Mouse (Mus musculus) midbrain, embryonic 16.5 days (tissue): ENCODE data around the gene Gm20388. TPM values are rescaled to one million over a fixed set of nuclear protein-coding genes. Genes with fewer than 3 reads are reported as not detected.

Source experiments
- ATAC-seq: fragments of 200-750 bp; cut with Nextera tagmentation; 2 replicates; pipeline ENCODE4 v1.8.0; 2017; ENCODE audit warnings: moderate TSS enrichment
- H3K27ac ChIP-seq: fragments of 300-500 bp; sonication (generic); 2 replicates; pipeline ENCODE4 v1.5.1; 2014; ENCODE audit warnings: mild to moderate bottlenecking, low read length, mixed read lengths
- H3K27me3 ChIP-seq: fragments of 300-500 bp; sonication (generic); 2 replicates; pipeline ENCODE4 v1.6.1; 2014; ENCODE audit warnings: low read depth, low read length, mixed read lengths; ENCODE audit not compliant: control insufficient read depth, insufficient read depth
- H3K36me3 ChIP-seq: fragments of 300-500 bp; sonication (generic); 2 replicates; pipeline ENCODE4 v1.6.1; 2014; ENCODE audit warnings: mild to moderate bottlenecking, low read length, moderate library complexity, mixed read lengths; ENCODE audit not compliant: control insufficient read depth, insufficient read depth
- H3K4me1 ChIP-seq: fragments of 300-500 bp; sonication (generic); 2 replicates; pipeline ENCODE4 v1.6.1; 2014; ENCODE audit warnings: mild to moderate bottlenecking, low read length, mixed read lengths; ENCODE audit not compliant: control insufficient read depth, insufficient read depth
- H3K4me2 ChIP-seq: fragments of 300-500 bp; sonication (generic); 2 replicates; pipeline ENCODE4 v1.6.1; 2014; ENCODE audit warnings: mild to moderate bottlenecking, low read length, mixed read lengths
- H3K4me3 ChIP-seq: fragments of 300-500 bp; sonication (generic); 2 replicates; pipeline ENCODE4 v1.5.1; 2014; ENCODE audit warnings: low read depth, mild to moderate bottlenecking, low read length, moderate library complexity, mixed read lengths
- H3K9ac ChIP-seq: fragments of 300-500 bp; sonication (generic); 2 replicates; pipeline ENCODE4 v1.6.1; 2014; ENCODE audit warnings: low read depth, low read length, mixed read lengths
- H3K9me3 ChIP-seq: fragments of 300-500 bp; sonication (generic); replicated peaks from 2 replicates; pipeline ENCODE4 v1.6.1; 2014; ENCODE audit warnings: mild to moderate bottlenecking, low read length, mixed read lengths; ENCODE audit not compliant: control insufficient read depth, poor library complexity, severe bottlenecking
- WGBS: fragments of 180-500 bp; shearing (Covaris S2); extraction: QIAGEN DNeasy Blood & Tissue Kit; methylation state at CpG from one replicate; pipeline ENCODE4 v1.1.7; 2014; 5-methylcytosine and 5-hydroxymethylcytosine counted together
- polyA plus RNA-seq: library from polyadenylated mRNA; unstranded; fragments of >200 nt; fragmentation: Nextera tagmentation; extraction: Ambion mirVana; gene quantifications from 2 replicates; pipeline ENCODE4 v1.2.1, GENCODE M21; 2015

Gm20388 gene
- polyA plus RNA-seq, 1 experiment from 2014 or later, result 7.5 TPM

- no peaks in the 10 kb centered on the region for H3K27me3 ChIP-seq
- no peak overlapping the region for H3K4me3 ChIP-seq
- no peaks in the 10 kb centered on the region for H3K9me3 ChIP-seq
- no peak overlapping the region for H3K9ac ChIP-seq
- ATAC-seq, result no peak
- H3K4me2 ChIP-seq, result no peak overlapping the region
- H3K4me1 ChIP-seq, result no peaks in the 10 kb centered on the region
- 83% methylated on average over 5 of the region's 5 CpGs for WGBS
- H3K27ac ChIP-seq, result no peak overlapping the region
- H3K36me3 ChIP-seq, result no peaks in the 10 kb centered on the region
Measured at GRCm38 (mm10) chr8:120686576-120686975, 775.9 kb downstream of the Gm20388 start.

GRCm38 (mm10) chr8:120687786-120688185, 777.1 kb downstream of the Gm20388 start:
- no peak overlapping the region for H3K4me3 ChIP-seq
- no peaks in the 10 kb centered on the region for H3K36me3 ChIP-seq
- no peak for ATAC-seq
- no peaks in the 10 kb centered on the region for H3K9me3 ChIP-seq
- H3K27me3 ChIP-seq, result no peaks in the 10 kb centered on the region
- H3K4me2 ChIP-seq, result no peak overlapping the region
- H3K27ac ChIP-seq, result no peak overlapping the region
- WGBS, result 79% methylated on average over 8 of the region's 8 CpGs
- H3K9ac ChIP-seq, result no peak overlapping the region
- H3K4me1 ChIP-seq, result no peaks in the 10 kb centered on the region

DNA sequence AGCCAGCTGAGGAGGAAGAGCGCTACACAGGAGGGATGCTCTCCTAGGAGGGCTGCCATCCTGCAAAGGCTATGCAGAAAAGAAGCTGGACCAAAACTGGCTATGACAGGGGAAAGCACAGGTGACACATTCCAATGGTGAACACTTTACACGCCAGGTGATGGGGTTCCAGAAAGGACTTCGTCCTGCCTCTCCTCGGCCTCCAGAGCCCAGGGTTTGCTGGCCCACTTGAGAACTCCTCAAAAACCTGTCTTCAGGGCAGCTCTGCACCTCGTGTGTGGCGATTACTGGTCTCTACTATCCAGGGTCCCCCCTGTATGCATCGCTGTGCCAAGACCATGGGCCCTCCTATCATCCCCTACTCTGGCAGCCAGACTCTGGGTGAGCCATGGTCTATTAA, 777.9 kb downstream of the Gm20388 start:
- no peak overlapping the region for H3K4me3 ChIP-seq
- no peak overlapping the region for H3K4me2 ChIP-seq
- ATAC-seq, result no peak
- WGBS, result 86% methylated on average over 7 of the region's 7 CpGs
- H3K4me1 ChIP-seq, result no peaks in the 10 kb centered on the region
- no peak overlapping the region for H3K27ac ChIP-seq
- no peaks in the 10 kb centered on the region for H3K9me3 ChIP-seq
- H3K27me3 ChIP-seq, result no peaks in the 10 kb centered on the region
- H3K36me3 ChIP-seq, result no peaks in the 10 kb centered on the region
- no peak overlapping the region for H3K9ac ChIP-seq

GRCm38 (mm10) chr8:120692934-120693333, 782.3 kb downstream of the Gm20388 start:
- no peak for ATAC-seq
- no peak overlapping the region for H3K4me3 ChIP-seq
- H3K4me1 ChIP-seq, result no peaks in the 10 kb centered on the region
- WGBS, result 81% methylated on average over 4 of the region's 4 CpGs
- no peak overlapping the region for H3K9ac ChIP-seq
- H3K4me2 ChIP-seq, result no peak overlapping the region
- H3K9me3 ChIP-seq, result no peaks in the 10 kb centered on the region
- no peak overlapping the region for H3K27ac ChIP-seq
- no peaks in the 10 kb centered on the region for H3K27me3 ChIP-seq
- no peaks in the 10 kb centered on the region for H3K36me3 ChIP-seq

- H3K4me1 ChIP-seq, result no peaks in the 10 kb centered on the region
- 55% methylated on average over 22 of the region's 22 CpGs for WGBS
- no peak overlapping the region for H3K27ac ChIP-seq
- H3K27me3 ChIP-seq, result no peaks in the 10 kb centered on the region
- H3K36me3 ChIP-seq, result no peaks in the 10 kb centered on the region
- no peak overlapping the region for H3K9ac ChIP-seq
- no peak overlapping the region for H3K4me2 ChIP-seq
- H3K9me3 ChIP-seq, result no peaks in the 10 kb centered on the region
- no peak for ATAC-seq
- H3K4me3 ChIP-seq, result no peak overlapping the region
Measured at GRCm38 (mm10) chr8:120693861-120694493, 783.3 kb downstream of the Gm20388 start.

- Histone ChIP-seq H3K9me3 (no peaks in the 10 kb centered on the region), H3K4me1 (no peaks in the 10 kb centered on the region), H3K4me2 (no peak overlapping the region), H3K27ac (no peak overlapping the region), H3K36me3 (no peaks in the 10 kb centered on the region), H3K4me3 (no peak overlapping the region), H3K9ac (no peak overlapping the region), H3K27me3 (no peaks in the 10 kb centered on the region; the same call in 1 of the 2 replicates)
- ATAC-seq, result no peak
- WGBS, result 52% methylated on average over 13 of the region's 13 CpGs
Measured at GRCm38 (mm10) chr8:120696401-120697153, 785.9 kb downstream of the Gm20388 start.

DNA sequence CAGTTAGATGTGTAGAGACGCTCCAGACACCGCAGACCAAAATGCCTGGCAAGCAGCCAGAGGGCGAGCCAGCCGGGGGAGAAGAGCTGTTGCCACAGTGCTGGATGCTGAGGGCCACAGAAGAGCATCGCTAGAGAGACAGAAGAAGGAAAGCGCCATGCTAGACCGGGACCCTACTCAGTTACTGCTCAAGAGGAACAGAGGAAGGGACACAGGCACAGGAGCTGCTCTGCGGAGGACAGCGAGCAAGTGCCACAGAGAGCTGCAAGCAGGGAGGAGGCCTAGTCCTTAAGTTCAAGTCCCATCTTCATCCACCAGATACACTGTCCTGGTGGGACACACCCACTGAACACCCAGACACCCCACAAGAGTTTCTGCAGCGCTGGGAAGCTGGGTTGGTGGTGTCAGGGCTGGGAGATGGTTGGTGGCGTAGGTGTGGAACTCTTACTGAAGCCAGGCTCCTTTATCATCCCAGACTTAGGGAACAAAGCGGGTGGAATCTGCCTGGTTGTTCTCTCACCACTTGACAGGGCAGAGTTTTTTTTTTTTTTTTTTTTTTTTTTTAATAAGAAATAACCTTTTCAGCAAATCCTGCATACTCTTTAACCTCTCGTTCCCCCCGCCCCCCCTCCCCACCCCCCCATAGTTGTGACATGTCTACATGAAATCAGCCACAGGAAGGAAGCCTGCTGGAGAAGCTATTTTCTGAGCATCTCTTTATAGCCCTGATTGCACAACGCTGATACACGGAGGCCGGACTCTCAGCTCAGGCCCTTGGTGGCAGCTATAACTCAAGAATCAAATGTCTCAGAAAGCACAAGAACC, 786.7 kb downstream of the Gm20388 start:
- ATAC-seq, result no peak
- Histone ChIP-seq H3K36me3 (no peaks in the 10 kb centered on the region), H3K9ac (no peak overlapping the region), H3K27ac (no peak overlapping the region), H3K4me3 (no peak overlapping the region), H3K4me1 (no peaks in the 10 kb centered on the region), H3K9me3 (no peaks in the 10 kb centered on the region), H3K4me2 (no peak overlapping the region), H3K27me3 (no peaks in the 10 kb centered on the region; the same call in 1 of the 2 replicates)
- WGBS, result 76% methylated on average over 17 of the region's 17 CpGs

DNA sequence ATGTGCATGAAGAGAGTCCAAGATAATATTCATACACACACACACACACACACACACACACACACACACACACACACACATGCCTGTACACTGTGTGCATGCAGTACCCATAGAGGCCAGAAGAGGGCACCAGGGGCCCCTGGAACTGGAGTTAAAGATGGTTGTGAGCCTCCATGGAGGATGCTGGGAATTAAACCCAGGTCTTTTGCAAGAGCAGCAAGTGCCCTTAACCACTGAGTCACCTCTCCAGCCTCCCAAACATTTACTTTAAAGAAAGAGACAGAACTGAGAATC, 787.3 kb downstream of the Gm20388 start:
- Histone ChIP-seq H3K9ac (no peak overlapping the region), H3K27me3 (no peaks in the 10 kb centered on the region; the same call in 1 of the 2 replicates), H3K4me2 (no peak overlapping the region), H3K9me3 (no peaks in the 10 kb centered on the region), H3K36me3 (no peaks in the 10 kb centered on the region), H3K4me1 (no peaks in the 10 kb centered on the region), H3K27ac (no peak overlapping the region), H3K4me3 (no peak overlapping the region)
- no peak for ATAC-seq

DNA sequence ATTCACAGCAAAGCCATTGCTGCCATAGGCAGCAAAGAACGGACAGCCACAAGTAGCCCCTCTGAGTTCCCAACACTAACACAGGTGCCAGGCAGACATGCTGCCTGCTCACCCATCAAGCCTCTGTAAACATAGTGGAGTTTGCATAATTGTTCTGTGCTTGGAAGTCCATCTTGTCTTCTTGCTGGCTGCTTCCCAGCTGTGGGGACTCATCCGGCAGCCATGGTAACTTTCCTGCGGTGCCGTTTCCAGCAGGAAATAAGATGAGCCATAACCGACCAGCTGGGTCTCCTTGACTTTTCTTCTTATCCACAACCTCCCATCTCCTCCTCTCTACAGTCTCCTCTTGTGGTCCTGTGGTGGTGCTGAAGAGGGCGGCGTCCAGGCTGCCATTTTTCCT, 787.8 kb downstream of the Gm20388 start:
- Histone ChIP-seq H3K4me1 (no peaks in the 10 kb centered on the region), H3K4me3 (no peak overlapping the region), H3K36me3 (no peaks in the 10 kb centered on the region), H3K4me2 (no peak overlapping the region), H3K9ac (no peak overlapping the region), H3K27me3 (no peaks in the 10 kb centered on the region; the same call in 1 of the 2 replicates), H3K9me3 (no peaks in the 10 kb centered on the region), H3K27ac (no peak overlapping the region)
- no peak for ATAC-seq
- WGBS, result 81% methylated on average over 7 of the region's 7 CpGs
